31 mouse cellular contexts compared by ENCODE assay signal in genomic region chr16:27370191-27370590, GRCm38 (mm10). TPM values are rescaled to one million over a fixed set of nuclear protein-coding genes. Genes with fewer than 3 reads are reported as not detected.
"Had no signal": no experiment of that assay in that cellular context is flagged by ENCODE, and none has a peak within 500 bp of the region (broad histone marks: within the 10 kb centered on the region; RNA-seq: fewer than 3 reads in every experiment).

TSS of gene Uts2b (minus strand) at chr16:27370239.

- H3K4me3 ChIP-seq: kidney, embryonic 15.5 days; left cerebral cortex, adult 2 months; limb, embryonic 10.5 days; limb, embryonic 13.5 days; liver, embryonic 12.5 days; liver, embryonic 15.5 days; lung, embryonic 15.5 days; megakaryocyte, embryonic 14.5 days; midbrain, embryonic 10.5 days; midbrain, embryonic 13.5 days; myocyte had no signal

- H3K36me3 ChIP-seq: kidney, embryonic 15.5 days; limb, embryonic 10.5 days; limb, embryonic 13.5 days; liver, embryonic 12.5 days; liver, embryonic 15.5 days; lung, embryonic 15.5 days; midbrain, embryonic 10.5 days; midbrain, embryonic 13.5 days had no signal

- H3K27me3 ChIP-seq: kidney, embryonic 15.5 days; limb, embryonic 13.5 days; liver, embryonic 12.5 days; liver, embryonic 15.5 days; lung, embryonic 15.5 days; megakaryocyte, embryonic 14.5 days; midbrain, embryonic 13.5 days had no signal

- DNase-seq: kidney, adult 11 months; kidney, adult 8-10 months; kidney, postnatal 10 days; kidney, postnatal 36 days; layer of hippocampus, postnatal 36 days; liver; lung, adult 18-20 months; lung, postnatal 10 days; lung, postnatal 36 days; thymus, adult 18-20 months; thymus, postnatal 36 days had no signal

- ATAC-seq: liver, embryonic 12.5 days; midbrain, embryonic 13.5 days; midbrain, embryonic 16.5 days had no signal

- H3K4me1 ChIP-seq: kidney, embryonic 15.5 days; liver, embryonic 12.5 days; liver, embryonic 15.5 days; lung, embryonic 15.5 days; midbrain, embryonic 10.5 days; midbrain, embryonic 13.5 days had no signal

- H3K9ac ChIP-seq: kidney, embryonic 15.5 days; limb, embryonic 13.5 days; liver, embryonic 12.5 days; liver, embryonic 15.5 days; lung, embryonic 15.5 days; midbrain, embryonic 13.5 days had no signal

- H3K9me3 ChIP-seq: kidney, embryonic 15.5 days; limb, embryonic 10.5 days; limb, embryonic 13.5 days; liver, embryonic 12.5 days; liver, embryonic 15.5 days; lung, embryonic 15.5 days; megakaryocyte, embryonic 14.5 days; midbrain, embryonic 10.5 days; midbrain, embryonic 13.5 days had no signal

- H3K4me2 ChIP-seq: kidney, embryonic 15.5 days; limb, embryonic 13.5 days; liver, embryonic 12.5 days; liver, embryonic 15.5 days; lung, embryonic 15.5 days; midbrain, embryonic 13.5 days had no signal

- H3K27ac ChIP-seq: kidney, embryonic 15.5 days; left cerebral cortex, adult 2 months; limb, embryonic 10.5 days; limb, embryonic 13.5 days; liver, embryonic 12.5 days; liver, embryonic 15.5 days; lung, embryonic 15.5 days; midbrain, embryonic 10.5 days; midbrain, embryonic 13.5 days had no signal

RNA-seq across cellular contexts. Expression of gene Uts2b, which starts in this region (rescaled TPM):
- total RNA-seq: layer of hippocampus, adult 8-10 months; layer of hippocampus, postnatal 10 days; layer of hippocampus, postnatal 36 days; left cerebral cortex, adult 2 months; left cerebral cortex, postnatal 14 days; monocyte, adult 5-6 weeks; neutrophil, adult 5-6 weeks had no signal
- polyA plus RNA-seq: kidney, embryonic 15.5 days; liver, embryonic 12.5 days; liver, embryonic 15.5 days; midbrain, embryonic 10.5 days; myocyte; small intestine, adult 2 months; spleen, adult 2 months; testis, adult 2 months had no signal
